Comparison of ENCODE assay signal across 8 mouse cellular contexts in the genomic region with DNA sequence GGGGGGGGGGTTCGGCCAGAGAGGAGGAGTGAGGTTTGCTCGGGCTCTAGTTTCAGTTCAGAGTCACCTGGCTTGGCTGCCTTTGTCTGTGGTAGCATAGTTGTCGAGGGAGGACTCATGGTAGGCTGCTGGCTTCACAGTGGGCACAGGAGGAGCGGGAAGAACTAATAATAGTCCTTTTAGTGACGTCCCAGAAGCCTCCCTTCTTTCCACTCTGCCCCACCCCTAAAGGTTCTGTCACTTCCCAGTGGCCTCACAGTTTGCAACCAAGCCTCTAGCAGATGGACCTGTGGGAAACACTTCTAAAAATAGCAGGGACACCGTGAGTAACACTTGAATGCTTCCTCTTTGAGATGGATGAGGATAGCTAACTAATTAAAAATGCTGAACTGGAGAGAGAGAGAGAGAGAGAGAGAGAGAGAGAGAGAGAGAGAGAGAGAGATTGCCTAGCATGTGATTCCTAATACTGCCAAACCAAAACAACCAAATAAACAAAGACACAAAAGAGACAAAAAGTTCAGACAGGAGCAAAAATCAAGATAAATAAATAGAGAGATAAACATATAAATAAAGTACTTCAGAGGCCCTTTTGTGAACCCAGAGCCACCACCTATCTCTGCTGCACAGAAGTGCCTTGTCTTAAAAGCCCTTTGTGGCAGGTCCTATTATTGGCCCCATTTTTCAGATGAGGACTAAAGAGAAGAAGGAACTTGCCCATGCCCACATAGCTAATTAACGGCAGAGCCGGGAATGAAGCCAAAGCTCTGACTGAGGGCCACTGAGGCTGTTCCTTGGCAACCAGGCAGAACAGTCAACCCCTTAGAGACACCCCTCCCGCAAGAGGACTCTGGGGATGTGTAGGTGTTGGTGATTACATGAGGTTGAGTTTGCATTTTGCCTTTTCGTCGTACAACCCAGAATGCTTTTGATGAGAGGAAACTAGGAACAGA. TPM values are rescaled to one million over a fixed set of nuclear protein-coding genes. Genes with fewer than 3 reads are reported as not detected.
DNase-seq lines count a peak whose midpoint lies in the region; ATAC-seq and TF ChIP-seq lines count a peak whose summit lies in the region.

No protein-coding gene starts in this region.

- H3K4me1 ChIP-seq in midbrain, embryonic 16.5 days (ENCODE audit: control insufficient read depth, insufficient read depth, low read length), result no peaks in the 10 kb centered on the region
- H3K4me1 ChIP-seq in midbrain, embryonic 15.5 days, result 0 out of 2 replicates have a peak, but pooled peaks cover 2% of the 10 kb centered on the region
- no peaks in the 10 kb centered on the region for H3K4me1 ChIP-seq in forebrain, embryonic 11.5 days (replicated peaks; ENCODE audit: control insufficient read depth, insufficient read depth, low read length)
- H3K4me1 ChIP-seq in stomach, postnatal 0 days (replicated peaks; ENCODE audit: control insufficient read depth, insufficient read depth), result no peaks in the 10 kb centered on the region

- no peaks in the 10 kb centered on the region for H3K36me3 ChIP-seq in midbrain, embryonic 16.5 days (ENCODE audit: control insufficient read depth, insufficient read depth, low read length)
- no peaks in the 10 kb centered on the region for H3K36me3 ChIP-seq in midbrain, embryonic 15.5 days (replicated peaks)
- H3K36me3 ChIP-seq in forebrain, embryonic 11.5 days (ENCODE audit: control insufficient read depth, insufficient read depth, low read length), result no peaks in the 10 kb centered on the region
- H3K36me3 ChIP-seq in stomach, postnatal 0 days (ENCODE audit: control insufficient read depth, insufficient read depth, low read length), result no peaks in the 10 kb centered on the region

- no peak overlapping the region for H3K4me3 ChIP-seq in midbrain, embryonic 16.5 days (ENCODE audit: low read depth, low read length)
- H3K4me3 ChIP-seq in midbrain, embryonic 15.5 days, result no peak overlapping the region
- no peak overlapping the region for H3K4me3 ChIP-seq in forebrain, embryonic 11.5 days (ENCODE audit: low read depth, low read length)
- no peak overlapping the region for H3K4me3 ChIP-seq in stomach, postnatal 0 days (ENCODE audit: low read depth, low read length)

- no peaks in the 10 kb centered on the region for H3K27me3 ChIP-seq in midbrain, embryonic 16.5 days (ENCODE audit: control insufficient read depth, insufficient read depth, low read depth, low read length)
- H3K27me3 ChIP-seq in midbrain, embryonic 15.5 days (replicated peaks), result no peaks in the 10 kb centered on the region
- no peaks in the 10 kb centered on the region for H3K27me3 ChIP-seq in forebrain, embryonic 11.5 days (ENCODE audit: control insufficient read depth, insufficient read depth, low read length)
- H3K27me3 ChIP-seq in stomach, postnatal 0 days (ENCODE audit: control insufficient read depth, insufficient read depth, low read length), result no peaks in the 10 kb centered on the region

- no peak for TF ChIP-seq CTCF in stomach, postnatal 0 days (IDR thresholded peaks at IDR 0.05; ENCODE audit: low read depth)

- DNase-seq in forebrain, embryonic 11.5 days (ENCODE audit: low spot score), result no peak
- peak; percentile 66 for DNase-seq in heart, postnatal 4 days
- peak; percentile 59 to 61 for DNase-seq in left cerebral cortex, postnatal 10 days (ENCODE audit: extremely low spot score in 1 of 2, low spot score in 2 of 2)
- DNase-seq in stomach, postnatal 0 days (ENCODE audit: low spot score), result no peak
- no peak for DNase-seq in embryo, embryonic 11 days

- 36% methylated on average over 11 of the region's 11 CpGs for WGBS in midbrain, embryonic 16.5 days
- 46% methylated on average over 11 of the region's 11 CpGs for WGBS in midbrain, embryonic 15.5 days
- 53% methylated on average over 11 of the region's 11 CpGs for WGBS in forebrain, embryonic 11.5 days
- WGBS in stomach, postnatal 0 days, result 42% methylated on average over 11 of the region's 11 CpGs

- no peak overlapping the region for H3K9ac ChIP-seq in midbrain, embryonic 16.5 days (ENCODE audit: low read depth, low read length)
- H3K9ac ChIP-seq in midbrain, embryonic 15.5 days, result no peak overlapping the region
- no peak overlapping the region for H3K9ac ChIP-seq in forebrain, embryonic 11.5 days (ENCODE audit: low read length)
- H3K9ac ChIP-seq in stomach, postnatal 0 days (ENCODE audit: low read length), result no peak overlapping the region

- intact Hi-C loops in left cerebral cortex, postnatal 10 days (cut with DNase I), result loop anchor here (10.0 kb wide), 1 partner anchor 56 kb away; a partner anchor contains a TSS

- TF ChIP-seq EP300 in stomach, postnatal 0 days (optimal IDR thresholded peaks at IDR 0.05), result no peak

- H3K4me2 ChIP-seq in midbrain, embryonic 16.5 days (ENCODE audit: low read length), result no peak overlapping the region
- no peak overlapping the region for H3K4me2 ChIP-seq in midbrain, embryonic 15.5 days
- no peak overlapping the region for H3K4me2 ChIP-seq in forebrain, embryonic 11.5 days (ENCODE audit: low read depth, low read length, severe bottlenecking)
- H3K4me2 ChIP-seq in stomach, postnatal 0 days (replicated peaks; ENCODE audit: low read depth), result no peak overlapping the region

- ATAC-seq in midbrain, embryonic 16.5 days, result peak; percentile 56; the same call in 1 of the 2 replicates
- no peak for ATAC-seq in midbrain, embryonic 15.5 days (replicated peaks)
- 0 out of 2 replicates have a peak, but pooled peaks have one; percentile 46 for ATAC-seq in forebrain, embryonic 11.5 days (replicated peaks; ENCODE audit: low FRiP score)
- peak; percentile 58 for ATAC-seq in stomach, postnatal 0 days (ENCODE audit: low FRiP score, low TSS enrichment)
- no peak for ATAC-seq in erythroid progenitor cell, adult 5-6 weeks (replicated peaks; ENCODE audit: low FRiP score, poor library complexity, severe bottlenecking)

- no peaks in the 10 kb centered on the region for H3K9me3 ChIP-seq in midbrain, embryonic 16.5 days (replicated peaks; ENCODE audit: control insufficient read depth, low read length, poor library complexity, severe bottlenecking)
- H3K9me3 ChIP-seq in midbrain, embryonic 15.5 days, result no peaks in the 10 kb centered on the region
- no peaks in the 10 kb centered on the region for H3K9me3 ChIP-seq in forebrain, embryonic 11.5 days (ENCODE audit: control insufficient read depth, low read length)
- H3K9me3 ChIP-seq in stomach, postnatal 0 days (ENCODE audit: control insufficient read depth, low read length), result no peaks in the 10 kb centered on the region

- H3K27ac ChIP-seq in midbrain, embryonic 16.5 days (ENCODE audit: low read length), result no peak overlapping the region
- no peak overlapping the region for H3K27ac ChIP-seq in midbrain, embryonic 15.5 days
- H3K27ac ChIP-seq in forebrain, embryonic 11.5 days (ENCODE audit: low read depth, low read length), result no peak overlapping the region
- H3K27ac ChIP-seq in stomach, postnatal 0 days (replicated peaks), result no peak overlapping the region

RNA-seq across cellular contexts. Expression of a gene that starts 54.0 kb away (rescaled TPM):
- 207 and 239 TPM in 2 replicates for polyA plus RNA-seq in midbrain, embryonic 16.5 days (2015; fragmentation: Nextera tagmentation; extraction: Ambion mirVana)
- 186 and 187 TPM in 2 replicates for polyA plus RNA-seq in midbrain, embryonic 15.5 days (2015; fragmentation: Nextera tagmentation; extraction: Ambion mirVana)
- polyA plus RNA-seq in forebrain, embryonic 11.5 days (2014; fragmentation: Nextera tagmentation; extraction: Ambion mirVana), result 29.3 and 33.3 TPM in 2 replicates
- 1 to 10 TPM; 1.6 TPM for total RNA-seq in heart, postnatal 4 days (2021)
- total RNA-seq in left cerebral cortex, postnatal 10 days (2021), result 100 to 1,000 TPM; 170 to 173 TPM
- 7.4 and 8.0 TPM in 2 replicates for polyA plus RNA-seq in stomach, postnatal 0 days (2015; fragmentation: Nextera tagmentation; extraction: Ambion mirVana)
- total RNA-seq in erythroid progenitor cell, adult 5-6 weeks (2015; ENCODE audit: low replicate concordance), result not detected in 2 replicates
- not detected in 2 replicates for total RNA-seq in erythroid progenitor cell, adult 5-6 weeks (2017; ENCODE audit: low replicate concordance)

Comparison
In these comparisons a context has a peak if more than half of its experiments do, and no peak if none do; other contexts are left out.
1. ATAC-seq: peak in midbrain, embryonic 16.5 days (single experiment), forebrain, embryonic 11.5 days (single experiment) and stomach, postnatal 0 days (single experiment); none in midbrain, embryonic 15.5 days (single experiment) and erythroid progenitor cell, adult 5-6 weeks (single experiment).
2. DNase-seq: peak in heart, postnatal 4 days (single experiment) and left cerebral cortex, postnatal 10 days (2 of 2); none in forebrain, embryonic 11.5 days (single experiment), stomach, postnatal 0 days (single experiment) and embryo, embryonic 11 days (single experiment).